Comparison of ENCODE assay signal across 10 mouse cellular contexts in genomic region chr7:105256656-105257055, GRCm38 (mm10). TPM values are rescaled to one million over a fixed set of nuclear protein-coding genes. Genes with fewer than 3 reads are reported as not detected.
DNase-seq lines count a peak whose midpoint lies in the region; ATAC-seq and TF ChIP-seq lines count a peak whose summit lies in the region.
"Had no signal": no experiment of that assay in that cellular context is flagged by ENCODE, and none has a peak within 500 bp of the region (broad histone marks: within the 10 kb centered on the region; RNA-seq: fewer than 3 reads in every experiment).

No protein-coding gene starts in this region.

- no peaks in the 10 kb centered on the region for H3K36me3 ChIP-seq in kidney, embryonic 14.5 days (ENCODE audit: control insufficient read depth, insufficient read depth, low read length)
- H3K36me3 ChIP-seq in ES-E14 (ENCODE audit: control insufficient read depth, insufficient read depth, low read length, poor library complexity, severe bottlenecking): no peaks in the 10 kb centered on the region
- H3K36me3 ChIP-seq: embryonic facial prominence, embryonic 12.5 days had no signal

- H3K9ac ChIP-seq in kidney, embryonic 14.5 days (ENCODE audit: low read depth, low read length): no peak overlapping the region
- H3K9ac ChIP-seq in ES-E14 (ENCODE audit: insufficient read depth, low read depth, low read length, poor library complexity, severe bottlenecking): no peak overlapping the region
- H3K9ac ChIP-seq: embryonic facial prominence, embryonic 12.5 days had no signal

- no peaks in the 10 kb centered on the region for H3K9me3 ChIP-seq in kidney, embryonic 14.5 days (ENCODE audit: control insufficient read depth, low read length)
- no peaks in the 10 kb centered on the region for H3K9me3 ChIP-seq in ES-E14 (ENCODE audit: control insufficient read depth, insufficient read depth, low read depth, low read length)
- H3K9me3 ChIP-seq: embryonic facial prominence, embryonic 12.5 days had no signal

- no peaks in the 10 kb centered on the region for H3K4me1 ChIP-seq in kidney, embryonic 14.5 days (ENCODE audit: control insufficient read depth, insufficient read depth, low read length)
- no peaks in the 10 kb centered on the region for H3K4me1 ChIP-seq in ES-E14 (ENCODE audit: control insufficient read depth in 2 of 2, insufficient read depth in 2 of 2, low read length in 2 of 2, poor library complexity in 1 of 2)
- H3K4me1 ChIP-seq: embryonic facial prominence, embryonic 12.5 days had no signal

- H3K27me3 ChIP-seq in kidney, embryonic 14.5 days (ENCODE audit: control insufficient read depth, insufficient read depth, low read length): no peaks in the 10 kb centered on the region
- H3K27me3 ChIP-seq: embryonic facial prominence, embryonic 12.5 days had no signal

- peak; percentile 34 for DNase-seq in kidney, adult 18-20 months
- DNase-seq in ES-E14 (ENCODE audit: low read depth, low spot score): peak; percentile 29
- DNase-seq in left cerebral cortex, postnatal 36 days (ENCODE audit: low spot score in 2 of 2): no peak
- no peak for DNase-seq in layer of hippocampus, adult 9-11 months
- no peak for DNase-seq in frontal cortex, postnatal 14 days (ENCODE audit: low spot score in 2 of 2)

- H3K4me3 ChIP-seq in kidney, embryonic 14.5 days (ENCODE audit: low read length): no peak overlapping the region
- H3K4me3 ChIP-seq in ES-E14 (ENCODE audit: insufficient read depth in 1 of 2, low read depth in 1 of 2, low read length in 2 of 2, poor library complexity in 1 of 2, severe bottlenecking in 1 of 2): no peak overlapping the region
- H3K4me3 ChIP-seq: embryonic facial prominence, embryonic 12.5 days had no signal

- ATAC-seq in kidney, embryonic 14.5 days (ENCODE audit: low FRiP score, low TSS enrichment): no peak
- peak; percentile 92 for ATAC-seq in common myeloid progenitor, adult 5-6 weeks (replicated peaks; ENCODE audit: low read depth, poor library complexity, severe bottlenecking)
- 0 out of 2 replicates have a peak, but pooled peaks have one; percentile 55 for ATAC-seq in neutrophil, adult 5-6 weeks (ENCODE audit: extremely low read depth, insufficient number of reproducible peaks, low FRiP score, poor library complexity, severe bottlenecking)

- H3K27ac ChIP-seq in kidney, embryonic 14.5 days (ENCODE audit: low read depth, low read length): no peak overlapping the region
- no peak overlapping the region for H3K27ac ChIP-seq in ES-E14 (ENCODE audit: insufficient read depth, low read depth, low read length, poor library complexity, severe bottlenecking)
- H3K27ac ChIP-seq: embryonic facial prominence, embryonic 12.5 days had no signal

- no peak overlapping the region for H3K4me2 ChIP-seq in kidney, embryonic 14.5 days (replicated peaks; ENCODE audit: low read depth, low read length)
- H3K4me2 ChIP-seq: embryonic facial prominence, embryonic 12.5 days had no signal

- intact Hi-C loops in left cerebral cortex, postnatal 36 days (cut with DNase I): no loop called here

- WGBS in kidney, embryonic 14.5 days: 72% methylated on average over 5 of the region's 5 CpGs

- in situ Hi-C loops in ES-E14 (cut with MboI; ENCODE audit: low sequenced_read_pairs in 2 of 2, unreplicated experiment in 2 of 2): no loop called here

TF ChIP-seq in ES-E14, 5 proteins besides CTCF, POLR2A, EP300 and RAD21:
- TF ChIP-seq ZNF384 (IDR thresholded peaks at IDR 0.05; ENCODE audit: low read depth, low read length) (no peak), HCFC1 (IDR thresholded peaks at IDR 0.05; ENCODE audit: borderline replicate concordance, insufficient read depth, low read length) (no peak)

RNA-seq across cellular contexts. Expression of gene Olfr688, which starts 31.2 kb away (rescaled TPM):
- not detected in 2 replicates for polyA plus RNA-seq in kidney, embryonic 14.5 days (2014; fragmentation: Nextera tagmentation; extraction: Ambion mirVana)
- total RNA-seq in ES-E14 (2012; rRNA removed): not detected in 2 replicates
- total RNA-seq in common myeloid progenitor, adult 5-6 weeks (2017): not detected in 2 replicates
- total RNA-seq in neutrophil, adult 5-6 weeks (2017): not detected in 2 replicates
- not detected for total RNA-seq in left cerebral cortex, postnatal 36 days (2021)
- total RNA-seq: left cerebral cortex, postnatal 14 days had no signal
- polyA plus RNA-seq: embryonic facial prominence, embryonic 12.5 days had no signal

RNA-seq across cellular contexts. Expression of gene Olfr686, which starts 49.4 kb away (rescaled TPM):
- not detected in 2 replicates for polyA plus RNA-seq in kidney, embryonic 14.5 days (2014; fragmentation: Nextera tagmentation; extraction: Ambion mirVana)
- total RNA-seq in ES-E14 (2012; rRNA removed): not detected in 2 replicates
- not detected in 2 replicates for total RNA-seq in common myeloid progenitor, adult 5-6 weeks (2017)
- not detected in 2 replicates for total RNA-seq in neutrophil, adult 5-6 weeks (2017)
- not detected for total RNA-seq in left cerebral cortex, postnatal 36 days (2021)
- total RNA-seq: left cerebral cortex, postnatal 14 days had no signal
- polyA plus RNA-seq: embryonic facial prominence, embryonic 12.5 days had no signal

RNA-seq across cellular contexts. Expression of gene Olfr689, which starts 54.3 kb away (rescaled TPM):
- polyA plus RNA-seq in kidney, embryonic 14.5 days (2014; fragmentation: Nextera tagmentation; extraction: Ambion mirVana): not detected in 2 replicates
- total RNA-seq in ES-E14 (2012; rRNA removed): not detected in 2 replicates
- total RNA-seq in common myeloid progenitor, adult 5-6 weeks (2017): not detected in 2 replicates
- not detected in 2 replicates for total RNA-seq in neutrophil, adult 5-6 weeks (2017)
- not detected for total RNA-seq in left cerebral cortex, postnatal 36 days (2021)
- total RNA-seq: left cerebral cortex, postnatal 14 days had no signal
- polyA plus RNA-seq: embryonic facial prominence, embryonic 12.5 days had no signal

Comparison
In these comparisons a context has a peak if more than half of its experiments do, and no peak if none do; other contexts are left out.
1. DNase-seq: peak in kidney, adult 18-20 months (single experiment) and ES-E14 (single experiment); none in left cerebral cortex, postnatal 36 days (0 of 2), layer of hippocampus, adult 9-11 months (single experiment) and frontal cortex, postnatal 14 days (0 of 2).